Mouse (Mus musculus): ENCODE results near the gene Fcf1. TPM values are rescaled to one million over a fixed set of nuclear protein-coding genes. Genes with fewer than 3 reads are reported as not detected.

Fcf1 gene
- total RNA-seq, 2 experiments from 2014 or later = 33.8 to 34.9 TPM

Other genes starting within 250 kb of the Fcf1 start
- 10 to 100 TPM; 36.7 to 38.0 TPM for gene Npc2, start 197.7 kb upstream of the Fcf1 start, total RNA-seq (2021)
- gene Isca2, start 197.6 kb upstream of the Fcf1 start, total RNA-seq (2021) = 10 to 100 TPM; 53.6 to 62.5 TPM
- gene Ltbp2, start 94.4 kb upstream of the Fcf1 start, total RNA-seq (2021) = 1 to 10 TPM; 1.3 TPM
- gene Arel1, start within 50 bp of the Fcf1 start, total RNA-seq (2021) = 10 to 100 TPM; 79.5 to 91.8 TPM
- gene Ylpm1, start 25.4 kb downstream of the Fcf1 start, total RNA-seq (2021) = 100 to 1,000 TPM; 120 to 131 TPM
- gene Prox2, start 139.9 kb downstream of the Fcf1 start, total RNA-seq (2021) = 1 to 10 TPM; 1.1 to 1.4 TPM
- 100 to 1,000 TPM; 162 to 167 TPM for gene Dlst, start 139.9 kb downstream of the Fcf1 start, total RNA-seq (2021)
- gene Rps6kl1, start 180.4 kb downstream of the Fcf1 start, total RNA-seq (2021) = 10 to 100 TPM; 41.5 to 48.4 TPM
- gene Pgf, start 206.9 kb downstream of the Fcf1 start, total RNA-seq (2021) = 1 to 10 TPM; 5.1 to 6.0 TPM
- gene Eif2b2, start 248.6 kb downstream of the Fcf1 start, total RNA-seq (2021) = 10 to 100 TPM; 57.4 to 85.0 TPM